Mouse (Mus musculus) lung, embryonic 16.5 days (tissue): Measurements from ENCODE around the gene Prkn. TPM values are rescaled to one million over a fixed set of nuclear protein-coding genes. Genes with fewer than 3 reads are reported as not detected.
A peak's percentile ranks its signal among the peaks of the same experiment; 100 is the strongest.

ENCODE experiments used
- ATAC-seq: fragments of 200-750 bp; cut with Nextera tagmentation; 2 replicates; pipeline ENCODE4 v1.8.0; 2017; ENCODE audit warnings: low read depth, mild to moderate bottlenecking, moderate library complexity
- H3K27ac ChIP-seq: fragments of 300-500 bp; sonication (generic); 2 replicates; pipeline ENCODE4 v1.5.1; 2014; ENCODE audit warnings: mild to moderate bottlenecking, control low read depth, low read length
- H3K27me3 ChIP-seq: fragments of 300-500 bp; sonication (generic); 2 replicates; pipeline ENCODE4 v1.6.1; 2014; ENCODE audit warnings: low read depth, low read length, mixed read lengths; ENCODE audit not compliant: control insufficient read depth, insufficient read depth
- H3K36me3 ChIP-seq: fragments of 300-500 bp; sonication (generic); 2 replicates; pipeline ENCODE4 v1.6.1; 2014; ENCODE audit warnings: low read length; ENCODE audit not compliant: control insufficient read depth, insufficient read depth
- H3K4me1 ChIP-seq: fragments of 300-500 bp; sonication (generic); replicated peaks from 2 replicates; pipeline ENCODE4 v1.6.1; 2014; ENCODE audit warnings: low read length, mixed read lengths; ENCODE audit not compliant: control insufficient read depth, insufficient read depth
- H3K4me2 ChIP-seq: fragments of 300-500 bp; sonication (generic); 2 replicates; pipeline ENCODE4 v1.6.1; 2014; ENCODE audit warnings: low read depth, low read length, control low read depth
- H3K4me3 ChIP-seq: fragments of 300-500 bp; sonication (generic); 2 replicates; pipeline ENCODE4 v1.5.1; 2014; ENCODE audit warnings: mild to moderate bottlenecking, low read length, control low read depth
- H3K9ac ChIP-seq: fragments of 300-500 bp; sonication (generic); 2 replicates; pipeline ENCODE4 v1.6.1; 2014; ENCODE audit warnings: low read length, control low read depth
- H3K9me3 ChIP-seq: fragments of 300-500 bp; sonication (generic); 2 replicates; pipeline ENCODE4 v1.6.1; 2016; ENCODE audit warnings: low read length; ENCODE audit not compliant: control insufficient read depth
- WGBS: fragments of 180-500 bp; shearing (Covaris S2); extraction: QIAGEN DNeasy Blood & Tissue Kit; methylation state at CpG from one replicate; pipeline ENCODE4 v1.1.7; 2014; 5-methylcytosine and 5-hydroxymethylcytosine counted together
- polyA plus RNA-seq: library from polyadenylated mRNA; unstranded; fragments of >200 nt; fragmentation: Nextera tagmentation; extraction: Ambion mirVana; gene quantifications from 2 replicates; pipeline ENCODE4 v1.2.1, GENCODE M21; 2015

Prkn gene
- polyA plus RNA-seq, 1 experiment from 2014 or later: 1.8 TPM

DNA sequence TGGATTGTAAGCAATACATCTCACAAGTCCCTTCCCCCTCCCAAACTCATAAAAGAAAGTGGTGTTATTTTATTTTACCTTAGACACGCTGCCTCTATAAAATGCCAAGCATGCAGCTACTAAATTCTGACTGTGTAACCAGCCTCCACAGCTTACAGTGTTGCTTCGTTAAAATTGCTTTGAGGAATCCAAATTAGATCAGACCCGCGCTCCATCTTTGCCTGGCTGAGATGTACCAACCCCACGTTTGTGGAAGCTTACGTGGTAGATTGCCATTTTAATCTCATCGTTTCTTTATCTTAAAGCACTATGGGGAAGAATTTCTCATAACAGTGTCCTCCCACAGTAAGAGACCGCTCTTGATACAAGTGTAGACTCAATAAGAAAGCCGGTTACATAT is 865.6 kb downstream of the Prkn start:
- WGBS: 72% methylated on average over 9 of the region's 9 CpGs
- ATAC-seq: no peak

DNA sequence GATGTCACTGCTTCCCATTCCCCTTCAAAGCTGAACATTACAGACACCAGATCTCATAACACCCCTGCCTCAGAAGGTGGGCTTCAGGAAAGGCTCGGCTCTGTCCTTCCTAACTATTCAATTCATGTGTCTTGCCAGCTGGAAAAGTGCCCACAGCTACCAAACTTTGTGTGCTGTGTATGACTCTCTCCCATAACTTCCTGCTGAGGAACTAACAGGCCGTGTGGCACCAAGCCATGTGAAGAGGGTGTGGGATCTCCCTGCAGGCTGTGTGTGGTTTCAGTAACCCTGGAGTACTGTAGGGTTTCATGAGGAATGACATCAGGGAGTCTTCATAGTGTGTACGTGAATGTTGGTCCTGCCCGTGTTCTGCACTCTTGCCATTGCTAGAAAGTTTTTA is 871.9 kb downstream of the Prkn start:
- no peak overlapping the region for H3K4me2 ChIP-seq
- no peak overlapping the region for H3K4me3 ChIP-seq
- H3K36me3 ChIP-seq: no peaks in the 10 kb centered on the region
- WGBS: 33% methylated on average over 4 of the region's 4 CpGs
- no peak overlapping the region for H3K9ac ChIP-seq
- H3K27ac ChIP-seq: no peak overlapping the region
- ATAC-seq: peak; percentile 70
- H3K27me3 ChIP-seq: no peaks in the 10 kb centered on the region
- no peaks in the 10 kb centered on the region for H3K9me3 ChIP-seq
- peaks cover 3% of the 10 kb centered on the region; the same call in 1 of the 2 replicates for H3K4me1 ChIP-seq

More for the DNA sequence above, 865.6 kb downstream of the Prkn start:
- H3K36me3 ChIP-seq: no peaks in the 10 kb centered on the region
- H3K27ac ChIP-seq: no peak overlapping the region
- no peaks in the 10 kb centered on the region for H3K4me1 ChIP-seq
- H3K9ac ChIP-seq: no peak overlapping the region
- no peak overlapping the region for H3K4me2 ChIP-seq
- H3K4me3 ChIP-seq: no peak overlapping the region
- no peaks in the 10 kb centered on the region for H3K27me3 ChIP-seq
- H3K9me3 ChIP-seq: no peaks in the 10 kb centered on the region

DNA sequence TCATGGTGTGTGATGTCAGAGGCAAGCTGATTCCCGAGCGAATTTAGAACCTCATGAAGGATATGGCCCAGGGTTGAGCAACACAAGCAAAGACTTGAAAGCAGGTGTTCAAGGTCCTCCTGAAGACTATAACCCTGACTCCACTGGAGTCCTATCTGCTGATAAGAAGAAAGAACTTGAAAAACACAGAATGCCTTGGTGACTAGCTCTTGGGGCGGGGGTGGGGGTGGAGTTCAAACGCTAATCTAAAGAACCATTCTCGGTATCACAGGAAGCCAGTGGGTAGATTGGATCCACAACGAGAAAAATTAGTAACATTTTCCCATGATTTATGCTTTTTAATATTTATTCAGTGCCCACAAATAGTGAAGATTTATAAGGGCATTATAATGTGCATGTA is 879.6 kb downstream of the Prkn start:
- H3K9me3 ChIP-seq: no peaks in the 10 kb centered on the region
- H3K4me2 ChIP-seq: no peak overlapping the region
- H3K27ac ChIP-seq: no peak overlapping the region
- no peaks in the 10 kb centered on the region for H3K36me3 ChIP-seq
- no peaks in the 10 kb centered on the region for H3K27me3 ChIP-seq
- H3K4me1 ChIP-seq: no peaks in the 10 kb centered on the region
- H3K9ac ChIP-seq: no peak overlapping the region
- H3K4me3 ChIP-seq: no peak overlapping the region
- 79% methylated on average over 6 of the region's 6 CpGs for WGBS
- no peak for ATAC-seq

DNA sequence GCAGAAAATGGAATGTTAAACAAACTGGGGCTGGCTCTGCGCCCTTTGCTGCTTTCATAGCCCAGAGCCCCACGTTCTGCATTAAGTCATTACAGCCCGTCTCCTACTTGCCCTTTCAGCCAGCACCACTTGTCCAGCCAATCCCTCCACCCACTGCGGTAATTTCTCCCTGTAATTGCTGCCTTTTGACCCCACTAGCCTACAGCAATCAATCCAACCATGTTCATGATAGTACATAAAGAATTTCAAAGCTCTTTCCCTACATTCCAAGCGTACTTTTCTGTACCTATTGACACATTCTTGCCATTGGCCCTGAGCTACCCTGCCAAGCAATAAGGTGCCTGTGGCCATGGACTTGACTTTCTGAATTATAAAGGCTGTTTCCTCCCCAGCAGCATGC is 881.7 kb downstream of the Prkn start:
- WGBS: 39% methylated on average over 5 of the region's 5 CpGs
- H3K27me3 ChIP-seq: no peaks in the 10 kb centered on the region
- no peak overlapping the region for H3K9ac ChIP-seq
- no peaks in the 10 kb centered on the region for H3K9me3 ChIP-seq
- no peak overlapping the region for H3K4me3 ChIP-seq
- H3K4me2 ChIP-seq: no peak overlapping the region
- no peaks in the 10 kb centered on the region for H3K36me3 ChIP-seq
- no peaks in the 10 kb centered on the region for H3K4me1 ChIP-seq
- no peak for ATAC-seq
- H3K27ac ChIP-seq: no peak overlapping the region

DNA sequence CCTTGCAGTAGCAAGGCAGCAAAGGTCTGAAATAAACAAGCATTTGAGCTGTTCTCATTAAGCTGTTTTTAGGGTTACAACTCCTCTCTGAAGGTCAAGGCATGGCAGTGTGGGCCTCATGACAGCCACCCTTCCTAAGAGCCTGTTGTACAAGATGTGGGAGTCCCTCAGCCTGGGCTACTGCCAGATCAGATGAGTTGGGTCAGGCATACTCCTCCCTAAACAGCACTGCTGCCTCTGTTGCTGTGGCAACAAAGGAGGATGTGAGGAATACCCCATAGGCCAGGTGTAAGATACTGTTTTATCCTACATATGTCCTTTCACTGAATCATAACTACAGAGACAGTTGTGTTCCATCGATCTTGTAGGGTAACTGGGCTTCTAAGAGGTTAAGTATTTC is 882.3 kb downstream of the Prkn start:
- Histone ChIP-seq H3K4me3 (no peak overlapping the region), H3K4me1 (no peaks in the 10 kb centered on the region), H3K9me3 (no peaks in the 10 kb centered on the region), H3K9ac (no peak overlapping the region), H3K4me2 (no peak overlapping the region), H3K27ac (no peak overlapping the region), H3K27me3 (no peaks in the 10 kb centered on the region), H3K36me3 (no peaks in the 10 kb centered on the region)
- 91% methylated on average over 1 of the region's 1 CpGs for WGBS
- no peak for ATAC-seq

DNA sequence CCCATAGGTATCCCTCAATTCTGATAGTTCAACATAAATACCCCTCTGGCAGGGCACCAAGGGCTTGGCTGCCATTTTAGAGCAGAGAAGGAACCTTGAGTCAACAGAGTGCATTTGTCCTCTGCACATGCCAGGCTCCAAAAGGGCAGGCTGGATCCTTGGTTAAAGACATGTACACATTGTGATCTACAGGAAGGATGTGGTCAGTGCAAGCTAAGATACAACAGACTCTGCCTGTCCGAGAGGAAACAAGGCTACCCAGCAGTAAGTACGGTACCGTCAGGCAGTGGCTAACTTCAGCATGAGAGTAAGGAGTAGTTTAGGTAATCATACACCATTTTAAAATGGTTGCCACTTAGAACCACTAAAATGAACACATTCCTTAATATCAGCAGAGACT is 884.0 kb downstream of the Prkn start:
- H3K4me1 ChIP-seq: no peaks in the 10 kb centered on the region
- no peak overlapping the region for H3K4me2 ChIP-seq
- H3K4me3 ChIP-seq: no peak overlapping the region
- H3K9ac ChIP-seq: no peak overlapping the region
- no peaks in the 10 kb centered on the region for H3K36me3 ChIP-seq
- H3K27ac ChIP-seq: no peak overlapping the region
- H3K27me3 ChIP-seq: no peaks in the 10 kb centered on the region
- WGBS: 72% methylated on average over 3 of the region's 3 CpGs
- no peaks in the 10 kb centered on the region for H3K9me3 ChIP-seq
- no peak for ATAC-seq

DNA sequence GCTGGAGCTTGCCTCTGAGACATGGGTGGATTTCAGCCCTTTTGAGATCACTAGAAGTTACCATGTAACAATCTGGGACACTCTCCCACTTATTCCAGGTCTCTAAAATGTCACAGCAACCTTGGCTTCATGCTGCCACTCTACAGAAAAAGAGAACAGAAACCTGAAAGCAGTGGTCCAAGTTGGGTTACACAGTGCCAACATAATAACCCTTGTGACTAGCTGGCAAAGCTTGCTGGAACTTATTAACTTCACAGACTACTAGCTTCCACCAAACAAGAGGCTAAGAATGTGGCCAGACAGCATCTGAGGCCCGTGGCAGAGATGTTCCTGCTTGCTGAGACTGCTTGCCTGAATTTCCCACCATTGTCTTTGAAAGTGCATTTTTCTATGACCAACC is 886.9 kb downstream of the Prkn start:
- Histone ChIP-seq H3K9me3 (no peaks in the 10 kb centered on the region), H3K4me1 (no peaks in the 10 kb centered on the region), H3K9ac (no peak overlapping the region), H3K27me3 (no peaks in the 10 kb centered on the region), H3K36me3 (no peaks in the 10 kb centered on the region), H3K4me3 (no peak overlapping the region), H3K27ac (no peak overlapping the region), H3K4me2 (no peak overlapping the region)
- no peak for ATAC-seq
- 42% methylated on average over 1 of the region's 1 CpGs for WGBS

DNA sequence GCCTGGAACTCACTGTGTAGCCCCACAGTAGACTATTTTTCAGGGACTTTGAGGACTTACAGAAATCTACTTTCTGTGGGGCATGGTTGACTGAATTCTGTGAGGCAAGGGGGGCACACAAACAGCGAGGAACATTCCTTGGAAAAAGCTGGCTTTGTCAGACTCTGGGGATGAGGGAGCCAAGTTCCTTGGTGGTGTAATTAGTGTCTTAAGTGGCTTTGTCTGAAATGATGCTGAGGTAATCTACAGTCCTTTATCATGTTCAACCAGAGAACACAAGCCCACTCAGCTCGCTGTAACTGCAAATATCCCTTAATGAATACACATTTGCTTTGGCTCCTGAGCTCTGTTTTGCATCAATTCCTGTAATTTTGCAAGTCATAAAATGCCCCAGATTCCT is 888.1 kb downstream of the Prkn start:
- H3K4me2 ChIP-seq: no peak overlapping the region
- H3K27me3 ChIP-seq: no peaks in the 10 kb centered on the region
- no peak for ATAC-seq
- H3K4me1 ChIP-seq: no peaks in the 10 kb centered on the region
- WGBS: 81% methylated on average over 2 of the region's 2 CpGs
- H3K9ac ChIP-seq: no peak overlapping the region
- no peak overlapping the region for H3K27ac ChIP-seq
- H3K9me3 ChIP-seq: no peaks in the 10 kb centered on the region
- H3K4me3 ChIP-seq: no peak overlapping the region
- no peaks in the 10 kb centered on the region for H3K36me3 ChIP-seq

DNA sequence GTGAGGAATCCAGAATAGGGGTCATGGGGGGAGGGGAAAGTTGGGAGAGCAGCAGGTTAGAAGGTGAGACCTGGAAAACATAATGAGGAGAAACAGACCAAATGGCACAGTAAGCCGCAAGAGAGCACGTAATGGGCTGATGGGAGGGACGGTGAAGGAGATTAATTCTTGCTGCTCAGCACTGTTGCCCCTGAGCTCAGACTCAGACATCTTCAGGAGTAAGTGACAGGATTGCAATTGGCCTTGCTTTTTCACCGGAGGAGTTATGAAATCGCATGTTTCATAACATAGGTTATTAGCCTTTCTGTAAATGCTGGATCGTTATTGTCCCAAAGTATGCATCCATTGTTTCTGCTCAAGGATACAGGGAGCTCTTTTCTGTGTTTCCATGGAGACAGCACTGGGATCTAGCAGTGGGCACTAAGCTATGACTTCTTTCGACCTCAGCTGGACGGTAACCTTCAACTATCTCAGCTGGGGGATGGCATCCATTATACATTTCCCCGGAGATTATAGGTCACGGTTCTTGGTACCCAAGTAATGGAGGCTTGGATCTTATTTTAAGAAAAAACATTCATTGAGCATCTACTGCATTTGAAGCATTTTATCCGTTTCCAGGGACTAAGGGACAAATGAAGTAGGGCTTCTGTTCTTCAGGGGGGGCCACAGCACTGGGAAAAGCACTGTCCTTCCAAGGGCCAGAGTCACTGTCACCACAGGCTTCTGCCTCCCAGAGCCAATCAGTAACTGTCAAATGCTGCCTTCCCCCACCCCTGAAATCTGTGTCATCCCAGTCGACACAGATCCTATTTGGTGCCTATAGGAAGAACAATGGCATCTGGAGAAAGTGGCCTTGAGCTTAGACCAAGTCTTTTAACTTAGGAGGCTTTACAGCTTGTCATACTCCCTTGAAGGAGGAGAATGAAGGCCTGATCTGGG is 890.7 kb downstream of the Prkn start:
- 80% methylated on average over 12 of the region's 12 CpGs for WGBS
- Histone ChIP-seq H3K27me3 (no peaks in the 10 kb centered on the region), H3K36me3 (no peaks in the 10 kb centered on the region), H3K9me3 (no peaks in the 10 kb centered on the region), H3K4me1 (0 out of 2 replicates have a peak, but pooled peaks cover 2% of the 10 kb centered on the region), H3K4me3 (no peak overlapping the region), H3K27ac (no peak overlapping the region), H3K4me2 (no peak overlapping the region), H3K9ac (no peak overlapping the region)
- ATAC-seq: no peak
